Mouse (Mus musculus) neural tube, embryonic 11.5 days (tissue): Measurements from ENCODE around the gene Adora1. TPM values are rescaled to one million over a fixed set of nuclear protein-coding genes. Genes with fewer than 3 reads are reported as not detected.
A peak's percentile ranks its signal among the peaks of the same experiment; 100 is the strongest.

Experiments
- ATAC-seq: fragments of 200-750 bp; cut with Nextera tagmentation; 2 replicates; pipeline ENCODE4 v1.8.0; 2017; ENCODE audit warnings: moderate number of reproducible peaks, mild to moderate bottlenecking, moderate TSS enrichment, moderate library complexity; ENCODE audit not compliant: insufficient read depth, low FRiP score, low TSS enrichment
- DNase-seq: peaks from one replicate; pipeline ENCODE4 v3.0.0-alpha.2; 2015; ENCODE audit warnings: low spot score
- H3K27ac ChIP-seq: fragments of 300-500 bp; sonication (generic); 2 replicates; pipeline ENCODE4 v1.5.1; 2014; ENCODE audit warnings: low read depth, mild to moderate bottlenecking, low read length
- H3K27me3 ChIP-seq: fragments of 300-500 bp; sonication (generic); 2 replicates; pipeline ENCODE4 v1.6.1; 2014; ENCODE audit warnings: mild to moderate bottlenecking, low read length, mixed read lengths; ENCODE audit not compliant: control insufficient read depth, insufficient read depth
- H3K36me3 ChIP-seq: fragments of 300-500 bp; sonication (generic); 2 replicates; pipeline ENCODE4 v1.6.1; 2014; ENCODE audit warnings: mild to moderate bottlenecking, low read length, moderate library complexity, mixed read lengths; ENCODE audit not compliant: control insufficient read depth, insufficient read depth
- H3K4me1 ChIP-seq: fragments of 300-500 bp; sonication (generic); 2 replicates; pipeline ENCODE4 v1.6.1; 2014; ENCODE audit warnings: low read length, mixed read lengths; ENCODE audit not compliant: control insufficient read depth, insufficient read depth
- H3K4me2 ChIP-seq: fragments of 300-500 bp; sonication (generic); 2 replicates; pipeline ENCODE4 v1.6.1; 2014; ENCODE audit warnings: low read depth, mild to moderate bottlenecking, moderate library complexity
- H3K4me3 ChIP-seq: fragments of 300-500 bp; sonication (generic); 2 replicates; pipeline ENCODE4 v1.5.1; 2014; ENCODE audit warnings: low read depth, low read length
- H3K9ac ChIP-seq: fragments of 300-500 bp; sonication (generic); 2 replicates; pipeline ENCODE4 v1.6.1; 2014; ENCODE audit warnings: mild to moderate bottlenecking, low read length
- H3K9me3 ChIP-seq: fragments of 300-500 bp; sonication (generic); 2 replicates; pipeline ENCODE4 v1.6.1; 2016; ENCODE audit warnings: low read length; ENCODE audit not compliant: control insufficient read depth
- WGBS: fragments of 180-500 bp; shearing (Covaris S2); extraction: QIAGEN DNeasy Blood & Tissue Kit; methylation state at CpG from one replicate; pipeline ENCODE4 v1.1.7; 2014; 5-methylcytosine and 5-hydroxymethylcytosine counted together
- polyA plus RNA-seq: library from polyadenylated mRNA; unstranded; fragments of >200 nt; fragmentation: Nextera tagmentation; extraction: Ambion mirVana; gene quantifications from 2 replicates; pipeline ENCODE4 v1.2.1, GENCODE M21; 2014

Gene Adora1
- polyA plus RNA-seq, 1 experiment from 2014 or later, result 1.4 TPM

DNA sequence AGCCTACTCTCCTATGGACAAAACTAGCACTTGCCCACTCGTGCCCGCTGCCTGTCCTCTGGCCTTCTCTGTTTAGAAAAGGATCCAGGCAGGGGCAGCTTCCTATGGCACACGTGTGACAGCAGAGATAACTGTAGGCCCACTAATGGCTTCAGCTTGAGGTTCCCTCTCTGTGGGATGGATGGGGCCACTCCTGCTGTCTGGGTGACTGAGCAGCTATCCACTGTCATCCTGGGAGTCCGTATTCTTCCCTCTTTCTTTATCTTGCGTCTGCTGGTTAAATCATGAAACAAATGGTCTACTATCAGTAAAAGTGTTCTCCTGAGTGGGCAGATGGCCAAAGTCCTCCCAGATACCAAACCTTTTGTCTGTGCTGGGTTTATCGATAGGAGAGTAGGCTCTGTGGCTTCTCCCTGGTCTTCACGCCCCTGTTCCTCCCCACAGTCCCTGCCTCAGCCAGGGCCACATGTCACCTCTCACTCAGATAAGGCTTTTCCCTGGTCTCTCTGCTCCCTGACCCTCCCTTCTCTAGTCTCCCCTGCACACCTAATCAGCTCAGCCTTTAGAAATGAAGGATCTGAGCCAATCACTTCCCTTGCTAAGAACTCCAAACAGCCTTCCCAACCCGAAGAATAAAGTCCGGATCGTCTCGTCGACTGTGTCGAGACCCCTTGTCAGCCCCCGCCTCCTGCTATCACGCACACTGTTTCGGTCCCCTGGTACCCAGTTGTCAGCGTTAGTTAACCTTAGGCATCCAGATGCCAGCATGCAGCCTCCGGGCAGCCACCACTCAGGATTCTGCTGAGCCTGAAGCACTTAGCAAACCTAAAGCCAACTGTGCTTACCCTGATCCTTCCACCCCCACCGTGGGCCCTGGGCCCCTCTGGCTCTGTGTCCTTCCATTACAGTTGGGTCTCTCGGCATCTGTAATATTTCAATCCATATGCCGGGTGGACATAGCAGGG is 82.3 kb downstream of the Adora1 start:
- DNase-seq (no peak), ATAC-seq (no peak)
- no peaks in the 10 kb centered on the region for H3K9me3 ChIP-seq
- H3K27ac ChIP-seq, result no peak overlapping the region
- 81% methylated on average over 21 of the region's 21 CpGs for WGBS
- H3K4me1 ChIP-seq, result no peaks in the 10 kb centered on the region
- no peaks in the 10 kb centered on the region for H3K36me3 ChIP-seq
- no peak overlapping the region for H3K4me3 ChIP-seq
- H3K9ac ChIP-seq, result no peak overlapping the region
- no peaks in the 10 kb centered on the region for H3K27me3 ChIP-seq
- no peak overlapping the region for H3K4me2 ChIP-seq

DNA sequence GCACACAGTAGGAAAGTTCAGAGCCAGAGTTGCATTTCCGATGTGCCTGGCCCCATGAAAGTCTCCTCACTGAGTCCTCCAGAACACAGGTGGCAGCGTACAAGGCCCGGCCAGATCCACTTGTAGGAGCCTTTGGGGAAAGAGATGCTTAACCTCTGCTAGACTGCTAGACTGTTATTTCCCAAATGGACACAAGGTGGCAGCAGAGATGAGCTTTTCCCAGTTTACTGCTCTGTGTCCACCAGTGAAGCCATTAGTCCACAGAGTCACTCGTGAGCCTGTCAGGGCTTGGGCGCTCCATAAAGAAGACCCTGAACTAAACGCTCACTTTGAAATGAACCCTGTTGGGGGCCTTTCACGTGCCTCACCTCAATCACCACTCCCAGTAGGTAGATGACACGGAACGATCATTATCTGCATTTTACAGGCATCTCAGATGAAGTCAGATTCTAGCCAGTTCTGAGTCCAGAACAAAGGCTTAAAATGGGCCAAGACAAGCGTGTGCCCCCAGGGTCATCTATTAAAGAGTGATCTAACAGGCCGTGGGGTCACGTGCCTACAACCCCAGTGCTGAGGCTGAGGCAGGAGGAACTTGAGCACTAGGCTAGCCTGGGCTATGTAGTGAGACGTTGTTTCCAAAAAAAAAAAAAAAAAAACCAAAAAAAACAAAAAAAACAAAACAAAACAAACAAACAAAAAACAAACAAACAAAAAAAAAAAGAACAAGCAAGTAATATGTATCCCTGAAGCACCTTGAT is 83.4 kb downstream of the Adora1 start:
- peak; percentile 82 for DNase-seq
- no peak overlapping the region for H3K4me2 ChIP-seq
- no peak overlapping the region for H3K9ac ChIP-seq
- H3K27ac ChIP-seq, result no peak overlapping the region
- no peaks in the 10 kb centered on the region for H3K27me3 ChIP-seq
- H3K4me3 ChIP-seq, result no peak overlapping the region
- 35% methylated on average over 13 of the region's 13 CpGs for WGBS
- no peaks in the 10 kb centered on the region for H3K36me3 ChIP-seq
- H3K9me3 ChIP-seq, result no peaks in the 10 kb centered on the region
- H3K4me1 ChIP-seq, result no peaks in the 10 kb centered on the region
- peak; percentile 78; the same call in 1 of the 2 replicates for ATAC-seq

DNA sequence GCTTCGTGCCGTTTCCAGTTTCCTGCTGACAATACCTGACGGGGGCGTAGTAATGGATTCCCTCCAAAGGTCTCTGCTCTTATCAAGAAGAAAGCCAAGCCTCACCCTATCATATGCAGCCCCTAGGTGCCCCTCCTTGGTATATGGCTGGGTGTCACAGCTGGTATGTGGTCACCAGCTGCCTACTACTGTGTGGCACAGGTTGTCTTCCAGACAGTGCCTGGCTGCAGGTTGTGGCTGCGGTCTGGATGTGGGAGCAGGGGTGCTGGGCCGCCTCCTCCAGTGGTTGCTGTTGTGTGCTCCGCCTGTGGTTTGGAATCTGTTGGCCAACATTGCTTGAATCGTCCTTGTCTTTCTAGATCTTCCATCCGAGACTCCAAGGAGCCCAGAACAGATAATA is 84.5 kb downstream of the Adora1 start:
- ATAC-seq, result no peak
- Histone ChIP-seq H3K36me3 (no peaks in the 10 kb centered on the region), H3K9me3 (no peaks in the 10 kb centered on the region), H3K27me3 (no peaks in the 10 kb centered on the region), H3K9ac (no peak overlapping the region), H3K27ac (no peak overlapping the region), H3K4me1 (no peaks in the 10 kb centered on the region), H3K4me2 (no peak overlapping the region), H3K4me3 (no peak overlapping the region)
- WGBS, result 96% methylated on average over 9 of the region's 9 CpGs
- DNase-seq, result no peak

DNA sequence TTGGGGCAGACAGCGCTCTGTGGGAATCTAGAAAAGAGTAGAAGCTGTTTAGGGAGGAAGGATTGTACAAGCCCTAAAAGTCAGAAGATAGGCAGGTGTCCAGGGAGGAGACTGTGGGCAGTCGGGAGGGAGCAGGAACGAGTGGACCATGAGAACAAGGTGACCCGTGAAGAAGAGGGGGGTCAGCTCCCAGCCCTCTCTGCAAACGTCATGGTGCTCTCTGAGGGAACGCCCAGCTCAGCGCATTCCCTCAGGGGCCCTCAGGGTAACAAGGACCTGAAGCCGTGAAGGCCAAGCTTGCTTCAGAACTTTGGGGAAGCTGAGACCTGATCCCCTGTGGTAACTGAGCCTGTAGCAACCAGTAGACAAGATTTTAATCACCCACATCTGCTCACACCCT is 85.2 kb downstream of the Adora1 start:
- no peaks in the 10 kb centered on the region for H3K9me3 ChIP-seq
- ATAC-seq (no peak), DNase-seq (no peak)
- H3K36me3 ChIP-seq, result no peaks in the 10 kb centered on the region
- H3K4me3 ChIP-seq, result no peak overlapping the region
- no peaks in the 10 kb centered on the region for H3K4me1 ChIP-seq
- no peaks in the 10 kb centered on the region for H3K27me3 ChIP-seq
- H3K27ac ChIP-seq, result no peak overlapping the region
- no peak overlapping the region for H3K4me2 ChIP-seq
- H3K9ac ChIP-seq, result no peak overlapping the region
- 72% methylated on average over 8 of the region's 8 CpGs for WGBS

Other genes with a start within 250 kb of the Adora1 start
- 16.0 and 16.7 TPM in 2 replicates for gene Fmod, start 198.2 kb downstream of the Adora1 start, polyA plus RNA-seq
- 97.9 and 110 TPM in 2 replicates for gene Btg2, start 156.3 kb downstream of the Adora1 start, polyA plus RNA-seq
- 0.15 TPM in 1 of 2 replicates, not detected in the other for gene Chit1, start 124.2 kb downstream of the Adora1 start, polyA plus RNA-seq
- gene Chil1, start 53.3 kb downstream of the Adora1 start, polyA plus RNA-seq, result 0.81 and 3.2 TPM in 2 replicates
- gene Mybph, start 42.0 kb downstream of the Adora1 start, polyA plus RNA-seq, result 17.7 and 18.4 TPM in 2 replicates
- 48.2 and 60.2 TPM in 2 replicates for gene Myog, start 54.6 kb upstream of the Adora1 start, polyA plus RNA-seq
- 3.9 and 4.6 TPM in 2 replicates for gene Ppfia4, start 97.5 kb upstream of the Adora1 start, polyA plus RNA-seq
- gene Tmem183a, start 126.5 kb upstream of the Adora1 start, polyA plus RNA-seq, result 117 and 120 TPM in 2 replicates
- gene 4933406M09Rik, start 150.5 kb upstream of the Adora1 start, polyA plus RNA-seq, result not detected in 2 replicates
- gene Cyb5r1, start 170.1 kb upstream of the Adora1 start, polyA plus RNA-seq, result 22.9 and 28.8 TPM in 2 replicates
- 81.2 and 83.8 TPM in 2 replicates for gene Adipor1, start 179.9 kb upstream of the Adora1 start, polyA plus RNA-seq
- gene Klhl12, start 220.1 kb upstream of the Adora1 start, polyA plus RNA-seq, result 33.7 and 38.2 TPM in 2 replicates